Mouse (Mus musculus) G1E (cell line): Measurements from ENCODE around the gene St6galnac3.

Experiments used
- CTCF ChIP-seq: IDR thresholded peaks from 2 replicates; pipeline ENCODE4 v1.5.1; 2012; ENCODE audit warnings: low read depth, low read length, inconsistent platforms, mixed read lengths
- GATA1 ChIP-seq: IDR thresholded peaks from 2 replicates; pipeline ENCODE4 v1.6.1; 2012; ENCODE audit warnings: borderline replicate concordance, low read length, inconsistent platforms, mixed read lengths
- POLR2AphosphoS5 ChIP-seq: IDR thresholded peaks from 2 replicates; pipeline ENCODE4 v1.6.1; 2012; ENCODE audit warnings: low read depth, low read length, inconsistent platforms; ENCODE audit not compliant: insufficient replicate concordance
- TAL1 ChIP-seq: conservative IDR thresholded peaks from 2 replicates; pipeline ENCODE4 v1.6.1; 2012; ENCODE audit warnings: low read depth, low read length, inconsistent platforms, mixed read lengths

DNA sequence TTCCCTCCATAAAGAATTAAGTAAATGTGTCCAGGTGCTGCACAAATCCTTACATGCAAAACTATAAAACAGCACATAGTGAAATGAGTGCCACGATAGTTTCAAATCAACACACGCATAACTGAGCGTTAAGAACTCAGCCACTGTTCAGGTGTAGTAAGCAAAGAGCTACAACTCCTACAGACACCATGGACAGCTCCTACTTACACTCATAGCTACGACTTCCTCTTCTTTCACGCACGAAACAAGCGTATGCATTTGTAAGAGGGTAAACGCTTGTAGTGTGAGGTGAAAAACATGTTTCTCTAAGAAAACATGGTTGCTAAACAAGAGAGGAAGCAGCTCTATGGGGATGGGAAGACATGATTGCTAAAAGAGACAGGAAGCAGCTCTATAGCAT lies 457.6 kb downstream of the St6galnac3 start:
- TF ChIP-seq POLR2AphosphoS5 (no peak), CTCF (no peak), GATA1 (no peak), TAL1 (no peak)
